Mouse (Mus musculus): ENCODE results near the gene Rpl23. TPM values are rescaled to one million over a fixed set of nuclear protein-coding genes. Genes with fewer than 3 reads are reported as not detected.
"Not testable (repeated sequence)": the region's sequence is repeated elsewhere in the genome, so short reads cannot be mapped to it uniquely, and the experiment has no call there.

Rpl23 gene
- total and polyA plus RNA-seq, 2 experiments from 2014 or later = 310 to 346 TPM

DNA sequence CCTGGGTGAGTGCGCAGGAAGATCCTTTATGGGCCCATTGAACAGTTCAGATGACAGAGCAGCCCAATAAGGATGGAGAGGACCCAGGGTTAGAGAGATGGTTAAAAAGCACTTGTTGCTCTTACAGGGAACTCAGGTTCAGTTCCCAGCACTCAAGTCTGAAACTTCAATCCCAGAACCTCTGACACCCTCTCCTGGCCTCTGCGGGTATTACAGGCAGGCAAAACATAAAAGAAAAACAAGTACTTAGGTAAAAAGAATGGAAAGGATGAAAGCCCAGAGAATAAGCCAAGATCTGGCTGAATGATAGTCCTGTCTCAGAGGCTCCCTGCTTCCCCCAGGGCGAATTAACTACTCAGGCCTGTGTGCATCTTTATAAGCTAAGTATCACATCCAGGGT is 43.1 kb downstream of the Rpl23 start:
- Histone ChIP-seq H3K4me3 (ENCODE audit: low read depth, low read length) (no peak overlapping the region), H3K9ac (no peak overlapping the region), H3K4me1 (ENCODE audit: insufficient read depth) (peaks cover 18% of the 10 kb centered on the region), H3K4me2 (ENCODE audit: low read depth) (no peak overlapping the region), H3K9me3 (ENCODE audit: low read length) (no peaks in the 10 kb centered on the region), H3K36me3 (ENCODE audit: insufficient read depth) (no peaks in the 10 kb centered on the region), H3K27me3 (ENCODE audit: insufficient read depth, low read length) (no peaks in the 10 kb centered on the region), H3K27ac (ENCODE audit: low read depth, low read length) (no peak overlapping the region)
- DNase-seq (no peak), ATAC-seq (no peak)
- peak; percentile 29 for TF ChIP-seq CTCF (IDR thresholded peaks at IDR 0.05; ENCODE audit: low read depth)
- WGBS = 92% methylated on average over 3 of the region's 3 CpGs

DNA sequence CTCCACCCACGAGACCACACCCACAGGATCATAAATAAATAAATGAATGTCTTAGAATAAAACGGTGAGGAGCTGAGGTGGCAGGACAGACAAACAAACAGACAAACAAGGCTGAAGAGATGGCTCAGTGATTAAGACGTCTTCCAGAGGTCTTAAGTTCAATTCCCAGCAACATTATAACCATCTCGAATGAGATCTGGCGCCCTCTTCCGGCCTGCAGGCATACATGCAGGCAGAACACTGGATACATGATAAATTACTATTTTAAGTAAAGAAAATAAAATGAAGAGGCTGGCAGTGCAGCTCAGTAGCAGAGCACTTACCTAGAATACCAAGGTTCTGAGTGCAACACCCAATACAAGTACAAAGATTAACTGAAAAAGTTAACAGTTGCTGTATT is 43.5 kb downstream of the Rpl23 start:
- DNase-seq = no peak
- WGBS = 67% methylated on average over 6 of the region's 6 CpGs

DNA sequence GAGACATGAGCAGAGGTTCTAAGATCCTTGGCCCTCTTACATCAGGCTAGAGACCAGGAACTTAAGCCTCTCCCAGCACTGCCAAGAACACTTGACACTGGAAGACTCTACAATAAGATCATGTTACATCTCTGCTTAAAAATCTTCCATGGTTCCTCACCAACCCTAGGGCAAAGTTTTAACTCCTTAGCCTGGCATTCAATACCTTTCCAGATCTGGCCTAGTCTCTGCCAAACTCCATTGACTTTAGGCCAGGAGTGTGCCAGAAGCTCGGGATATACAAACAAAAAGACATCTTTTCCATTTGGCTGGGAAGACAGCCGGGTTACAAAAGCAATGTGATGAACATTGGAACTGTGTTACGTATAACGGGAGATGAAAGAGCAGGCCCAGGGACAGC is 44.6 kb downstream of the Rpl23 start:
- ATAC-seq (no peak), DNase-seq (no peak)
- Histone ChIP-seq H3K4me1 (ENCODE audit: insufficient read depth) (peaks cover 6% of the 10 kb centered on the region; the same call in 1 of the 2 replicates), H3K4me3 (ENCODE audit: low read depth, low read length) (no peak overlapping the region), H3K27ac (ENCODE audit: low read depth, low read length) (no peak overlapping the region), H3K4me2 (ENCODE audit: low read depth) (no peak overlapping the region), H3K27me3 (ENCODE audit: insufficient read depth, low read length) (no peaks in the 10 kb centered on the region), H3K36me3 (ENCODE audit: insufficient read depth) (no peaks in the 10 kb centered on the region; the same call in 1 of the 2 replicates), H3K9me3 (ENCODE audit: low read length) (no peaks in the 10 kb centered on the region), H3K9ac (no peak overlapping the region)
- TF ChIP-seq CTCF (IDR thresholded peaks at IDR 0.05; ENCODE audit: low read depth) = no peak
- 43% methylated on average over 4 of the region's 4 CpGs for WGBS

More for the DNA sequence above, 43.5 kb downstream of the Rpl23 start:
- H3K27me3 ChIP-seq (ENCODE audit: insufficient read depth, low read length) = no peaks in the 10 kb centered on the region
- peaks cover 17% of the 10 kb centered on the region for H3K4me1 ChIP-seq (ENCODE audit: insufficient read depth)
- no peak overlapping the region for H3K9ac ChIP-seq
- no peak overlapping the region for H3K27ac ChIP-seq (ENCODE audit: low read depth, low read length)
- no peak overlapping the region for H3K4me3 ChIP-seq (ENCODE audit: low read depth, low read length)
- TF ChIP-seq CTCF (IDR thresholded peaks at IDR 0.05; ENCODE audit: low read depth) = peak; percentile 46
- H3K36me3 ChIP-seq (ENCODE audit: insufficient read depth) = no peaks in the 10 kb centered on the region
- H3K4me2 ChIP-seq (ENCODE audit: low read depth) = no peak overlapping the region
- H3K9me3 ChIP-seq (ENCODE audit: low read length) = no peaks in the 10 kb centered on the region
- no peak for ATAC-seq

- Histone ChIP-seq H3K4me3 (ENCODE audit: low read depth, low read length) (no peak overlapping the region), H3K9me3 (ENCODE audit: low read length) (no peaks in the 10 kb centered on the region), H3K27me3 (ENCODE audit: insufficient read depth, low read length) (no peaks in the 10 kb centered on the region), H3K9ac (no peak overlapping the region), H3K4me1 (ENCODE audit: insufficient read depth) (no peaks in the 10 kb centered on the region), H3K36me3 (ENCODE audit: insufficient read depth) (peaks cover 6% of the 10 kb centered on the region; the same call in 1 of the 2 replicates), H3K4me2 (ENCODE audit: low read depth) (no peak overlapping the region), H3K27ac (ENCODE audit: low read depth, low read length) (no peak overlapping the region)
- TF ChIP-seq CTCF (IDR thresholded peaks at IDR 0.05; ENCODE audit: low read depth) = no peak
- WGBS = 90% methylated on average over 5 of the region's 5 CpGs
- DNase-seq (no peak), ATAC-seq (no peak)
These were observed 45.6 kb downstream of the Rpl23 start for GRCm38 (mm10) chr11:97736645-97737044.

- not testable (repeated sequence) for H3K4me3 ChIP-seq (ENCODE audit: low read depth, low read length); H3K27me3 ChIP-seq (ENCODE audit: insufficient read depth, low read length); DNase-seq; H3K9me3 ChIP-seq (ENCODE audit: low read length); H3K4me2 ChIP-seq (ENCODE audit: low read depth); H3K27ac ChIP-seq (ENCODE audit: low read depth, low read length); H3K4me1 ChIP-seq (ENCODE audit: insufficient read depth); ATAC-seq; H3K9ac ChIP-seq
- H3K36me3 ChIP-seq (ENCODE audit: insufficient read depth) = peaks cover 20% of the 10 kb centered on the region
- WGBS = 87% methylated on average over 5 of the region's 5 CpGs
These were observed 47.4 kb downstream of the Rpl23 start for GRCm38 (mm10) chr11:97734810-97735209.

DNA sequence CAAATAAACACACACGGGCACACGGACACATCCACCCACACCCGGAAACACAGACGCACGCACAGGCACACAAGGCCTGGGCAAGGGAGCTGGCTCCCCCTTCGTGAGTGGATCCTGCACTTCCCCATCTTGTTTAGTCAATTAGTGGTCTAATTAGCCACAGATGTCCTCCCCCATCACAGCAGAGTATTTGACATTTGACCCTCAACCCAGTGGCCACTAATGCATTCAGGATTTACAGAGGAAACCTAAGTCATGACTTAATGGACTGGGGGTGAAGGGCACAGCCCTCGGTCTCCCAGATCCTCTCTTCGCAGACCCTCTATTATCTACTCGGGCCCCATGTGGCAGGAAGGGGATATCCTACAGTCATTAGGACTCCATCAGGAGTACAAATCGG is 48.5 kb downstream of the Rpl23 start:
- TF ChIP-seq CTCF (IDR thresholded peaks at IDR 0.05; ENCODE audit: low read depth) = no peak
- Histone ChIP-seq H3K4me2 (ENCODE audit: low read depth) (no peak overlapping the region), H3K27me3 (ENCODE audit: insufficient read depth, low read length) (no peaks in the 10 kb centered on the region), H3K9me3 (ENCODE audit: low read length) (no peaks in the 10 kb centered on the region), H3K4me3 (ENCODE audit: low read depth, low read length) (no peak overlapping the region), H3K27ac (ENCODE audit: low read depth, low read length) (no peak overlapping the region), H3K36me3 (ENCODE audit: insufficient read depth) (peaks cover 31% of the 10 kb centered on the region), H3K9ac (no peak overlapping the region), H3K4me1 (ENCODE audit: insufficient read depth) (no peaks in the 10 kb centered on the region)
- no peak for DNase-seq
- 40% methylated on average over 10 of the region's 10 CpGs for WGBS
- no peak for ATAC-seq

GRCm38 (mm10) chr11:97728730-97729129 is 53.5 kb downstream of the Rpl23 start:
- no peak overlapping the region for H3K4me3 ChIP-seq (ENCODE audit: low read depth, low read length)
- ATAC-seq (no peak), DNase-seq (no peak)
- H3K27me3 ChIP-seq (ENCODE audit: insufficient read depth, low read length) = no peaks in the 10 kb centered on the region
- H3K9ac ChIP-seq = no peak overlapping the region
- H3K4me1 ChIP-seq (ENCODE audit: insufficient read depth) = no peaks in the 10 kb centered on the region
- H3K4me2 ChIP-seq (ENCODE audit: low read depth) = no peak overlapping the region
- H3K36me3 ChIP-seq (ENCODE audit: insufficient read depth) = peaks cover 77% of the 10 kb centered on the region
- TF ChIP-seq CTCF (IDR thresholded peaks at IDR 0.05; ENCODE audit: low read depth) = no peak
- H3K9me3 ChIP-seq (ENCODE audit: low read length) = no peaks in the 10 kb centered on the region
- WGBS = 88% methylated on average over 7 of the region's 7 CpGs
- H3K27ac ChIP-seq (ENCODE audit: low read depth, low read length) = no peak overlapping the region

DNA sequence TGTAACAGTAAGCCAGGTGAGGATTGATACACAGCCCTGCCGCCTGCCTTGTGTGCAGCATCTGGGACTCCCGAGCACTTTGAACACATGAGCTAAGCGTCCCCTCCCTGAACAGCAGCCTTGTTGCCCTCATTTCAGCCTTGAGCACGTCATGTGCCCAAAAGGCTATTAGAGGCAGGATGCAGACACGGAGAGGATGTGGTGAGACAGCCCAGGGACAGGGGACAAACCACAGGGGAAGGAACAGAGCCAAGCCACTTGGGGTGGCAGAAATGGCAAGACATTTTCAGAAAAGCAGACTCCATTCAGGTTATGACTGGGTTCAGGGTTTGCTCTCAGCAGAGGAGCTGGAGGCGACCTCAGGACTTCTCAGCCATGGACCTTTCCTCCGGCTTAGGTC is 53.9 kb downstream of the Rpl23 start:
- H3K36me3 ChIP-seq (ENCODE audit: insufficient read depth) = peaks cover 81% of the 10 kb centered on the region

More for the DNA sequence above, 53.9 kb downstream of the Rpl23 start:
- no peaks in the 10 kb centered on the region for H3K27me3 ChIP-seq (ENCODE audit: insufficient read depth, low read length)
- H3K4me3 ChIP-seq (ENCODE audit: low read depth, low read length) = no peak overlapping the region
- DNase-seq (no peak), ATAC-seq (no peak)
- no peaks in the 10 kb centered on the region for H3K9me3 ChIP-seq (ENCODE audit: low read length)
- H3K9ac ChIP-seq = no peak overlapping the region
- H3K4me1 ChIP-seq (ENCODE audit: insufficient read depth) = no peaks in the 10 kb centered on the region
- H3K27ac ChIP-seq (ENCODE audit: low read depth, low read length) = no peak overlapping the region
- no peak overlapping the region for H3K4me2 ChIP-seq (ENCODE audit: low read depth)
- WGBS = 81% methylated on average over 7 of the region's 7 CpGs
- TF ChIP-seq CTCF (IDR thresholded peaks at IDR 0.05; ENCODE audit: low read depth) = no peak

Small RNA genes within 50 kb of the gene (microRNA-seq; reads per million reads assigned to microRNA genes)
- 0 to 0.12 reads per million in 2 experiments for gene Mir8102

Other genes with a start within 250 kb of the Rpl23 start
- 50.1 and 70.7 TPM in 2 replicates for gene Srcin1, start 206.3 kb downstream of the Rpl23 start, total RNA-seq (2014; rRNA removed)
- gene Srcin1, start 206.3 kb downstream of the Rpl23 start, polyA plus RNA-seq (2015; fragmentation: Nextera tagmentation; extraction: Ambion mirVana) = 8.9 and 12.0 TPM in 2 replicates
- gene Epop, start 152.7 kb downstream of the Rpl23 start, total RNA-seq (2014; rRNA removed) = 5.0 and 6.8 TPM in 2 replicates
- 3.6 and 4.1 TPM in 2 replicates for gene Epop, start 152.7 kb downstream of the Rpl23 start, polyA plus RNA-seq (2015; fragmentation: Nextera tagmentation; extraction: Ambion mirVana)
- gene Mllt6, start 119.0 kb downstream of the Rpl23 start, total RNA-seq (2014; rRNA removed) = 42.2 and 48.1 TPM in 2 replicates
- 1.7 TPM in 2 replicates for gene Mllt6, start 119.0 kb downstream of the Rpl23 start, polyA plus RNA-seq (2015; fragmentation: Nextera tagmentation; extraction: Ambion mirVana)
- 14.4 and 15.5 TPM in 2 replicates for gene Cisd3, start 96.6 kb downstream of the Rpl23 start, total RNA-seq (2014; rRNA removed)
- gene Cisd3, start 96.6 kb downstream of the Rpl23 start, polyA plus RNA-seq (2015; fragmentation: Nextera tagmentation; extraction: Ambion mirVana) = 27.2 and 27.8 TPM in 2 replicates
- gene Pcgf2, start 81.9 kb downstream of the Rpl23 start, total RNA-seq (2014; rRNA removed) = 13.0 and 21.9 TPM in 2 replicates
- gene Pcgf2, start 81.9 kb downstream of the Rpl23 start, polyA plus RNA-seq (2015; fragmentation: Nextera tagmentation; extraction: Ambion mirVana) = 10.0 and 12.6 TPM in 2 replicates
- gene Psmb3, start 79.0 kb downstream of the Rpl23 start, total RNA-seq (2014; rRNA removed) = 322 and 350 TPM in 2 replicates
- gene Psmb3, start 79.0 kb downstream of the Rpl23 start, polyA plus RNA-seq (2015; fragmentation: Nextera tagmentation; extraction: Ambion mirVana) = 499 and 621 TPM in 2 replicates
- gene Pip4k2b, start 37.7 kb downstream of the Rpl23 start, total RNA-seq (2014; rRNA removed) = 131 and 146 TPM in 2 replicates
- 4.2 and 4.6 TPM in 2 replicates for gene Pip4k2b, start 37.7 kb downstream of the Rpl23 start, polyA plus RNA-seq (2015; fragmentation: Nextera tagmentation; extraction: Ambion mirVana)
- gene Cwc25, start 15.9 kb downstream of the Rpl23 start, total RNA-seq (2014; rRNA removed) = 15.2 and 15.5 TPM in 2 replicates
- 7.8 and 11.8 TPM in 2 replicates for gene Cwc25, start 15.9 kb downstream of the Rpl23 start, polyA plus RNA-seq (2015; fragmentation: Nextera tagmentation; extraction: Ambion mirVana)
- gene 1700001P01Rik, start 6.5 kb downstream of the Rpl23 start, total RNA-seq (2014; rRNA removed) = not detected in 2 replicates
- 0.27 and 0.33 TPM in 2 replicates for gene 1700001P01Rik, start 6.5 kb downstream of the Rpl23 start, polyA plus RNA-seq (2015; fragmentation: Nextera tagmentation; extraction: Ambion mirVana)
- 142 and 153 TPM in 2 replicates for gene Lasp1, start 16.6 kb upstream of the Rpl23 start, total RNA-seq (2014; rRNA removed)
- 117 and 152 TPM in 2 replicates for gene Lasp1, start 16.6 kb upstream of the Rpl23 start, polyA plus RNA-seq (2015; fragmentation: Nextera tagmentation; extraction: Ambion mirVana)
- 21.0 and 24.8 TPM in 2 replicates for gene B230217C12Rik, start 58.3 kb upstream of the Rpl23 start, total RNA-seq (2014; rRNA removed)
- gene B230217C12Rik, start 58.3 kb upstream of the Rpl23 start, polyA plus RNA-seq (2015; fragmentation: Nextera tagmentation; extraction: Ambion mirVana) = 28.6 and 31.5 TPM in 2 replicates
- gene Fbxo47, start 101.7 kb upstream of the Rpl23 start, total RNA-seq (2014; rRNA removed) = 1.3 and 1.8 TPM in 2 replicates
- 0.43 and 0.58 TPM in 2 replicates for gene Fbxo47, start 101.7 kb upstream of the Rpl23 start, polyA plus RNA-seq (2015; fragmentation: Nextera tagmentation; extraction: Ambion mirVana)
- gene Plxdc1, start 204.0 kb upstream of the Rpl23 start, total RNA-seq (2014; rRNA removed) = 0.54 and 1.5 TPM in 2 replicates
- 1.6 and 3.5 TPM in 2 replicates for gene Plxdc1, start 204.0 kb upstream of the Rpl23 start, polyA plus RNA-seq (2015; fragmentation: Nextera tagmentation; extraction: Ambion mirVana)
- gene Arl5c, start 213.7 kb upstream of the Rpl23 start, total RNA-seq (2014; rRNA removed) = 3.7 and 5.2 TPM in 2 replicates
- gene Arl5c, start 213.7 kb upstream of the Rpl23 start, polyA plus RNA-seq (2015; fragmentation: Nextera tagmentation; extraction: Ambion mirVana) = 3.0 and 4.2 TPM in 2 replicates
- 64.1 and 76.4 TPM in 2 replicates for gene Cacnb1, start 240.6 kb upstream of the Rpl23 start, total RNA-seq (2014; rRNA removed)
- gene Cacnb1, start 240.6 kb upstream of the Rpl23 start, polyA plus RNA-seq (2015; fragmentation: Nextera tagmentation; extraction: Ambion mirVana) = 49.4 and 57.2 TPM in 2 replicates
- gene Rpl19, start 244.3 kb upstream of the Rpl23 start, total RNA-seq (2014; rRNA removed) = 793 and 1,371 TPM in 2 replicates
- gene Rpl19, start 244.3 kb upstream of the Rpl23 start, polyA plus RNA-seq (2015; fragmentation: Nextera tagmentation; extraction: Ambion mirVana) = 687 and 897 TPM in 2 replicates